Mouse (Mus musculus): Measurements from ENCODE around the gene Asb18.

GRCm38 (mm10) chr1:89999858-90000257 lies 14.6 kb downstream of the Asb18 start:
- TF ChIP-seq CTCF (IDR thresholded peaks at IDR 0.05; ENCODE audit: borderline replicate concordance, control insufficient read depth, extremely low read depth, insufficient read depth, low read length, poor library complexity) (no peak), POLR2A (IDR thresholded peaks at IDR 0.05; ENCODE audit: control insufficient read depth, extremely low read depth, insufficient read depth, low read length, poor library complexity) (no peak)
